Mouse (Mus musculus): ENCODE measurements around the gene Rpl3. TPM values are rescaled to one million over a fixed set of nuclear protein-coding genes. Genes with fewer than 3 reads are reported as not detected.

Gene Rpl3
- total RNA-seq, 2 experiments from 2014 or later, result 37.2 to 48.3 TPM

DNA sequence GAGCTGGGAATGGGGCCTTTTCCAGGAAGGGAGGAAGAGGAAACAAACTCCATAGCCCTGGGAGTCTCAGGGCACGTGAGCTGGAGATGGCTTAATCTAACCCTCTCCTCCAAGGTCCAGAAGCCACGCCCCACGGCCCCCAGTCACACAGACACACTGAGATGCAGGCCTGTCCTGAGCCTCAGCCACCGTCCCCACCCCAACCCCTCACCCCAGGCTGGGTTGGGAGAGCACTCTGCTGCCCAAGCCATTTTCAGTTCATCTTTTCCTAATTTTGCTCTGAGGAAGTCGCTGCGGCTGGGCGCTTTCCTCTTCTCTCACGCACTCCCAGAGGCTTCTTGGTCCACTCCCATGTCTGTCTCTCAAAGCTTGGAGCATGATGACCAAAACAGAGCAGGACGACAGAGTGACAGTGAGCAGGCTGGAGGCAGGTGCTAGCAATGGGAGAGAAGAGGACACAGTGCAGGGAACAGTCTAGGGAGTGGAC is 19.7 kb downstream of the Rpl3 start:
- no peak for DNase-seq (ENCODE audit: low spot score)

DNA sequence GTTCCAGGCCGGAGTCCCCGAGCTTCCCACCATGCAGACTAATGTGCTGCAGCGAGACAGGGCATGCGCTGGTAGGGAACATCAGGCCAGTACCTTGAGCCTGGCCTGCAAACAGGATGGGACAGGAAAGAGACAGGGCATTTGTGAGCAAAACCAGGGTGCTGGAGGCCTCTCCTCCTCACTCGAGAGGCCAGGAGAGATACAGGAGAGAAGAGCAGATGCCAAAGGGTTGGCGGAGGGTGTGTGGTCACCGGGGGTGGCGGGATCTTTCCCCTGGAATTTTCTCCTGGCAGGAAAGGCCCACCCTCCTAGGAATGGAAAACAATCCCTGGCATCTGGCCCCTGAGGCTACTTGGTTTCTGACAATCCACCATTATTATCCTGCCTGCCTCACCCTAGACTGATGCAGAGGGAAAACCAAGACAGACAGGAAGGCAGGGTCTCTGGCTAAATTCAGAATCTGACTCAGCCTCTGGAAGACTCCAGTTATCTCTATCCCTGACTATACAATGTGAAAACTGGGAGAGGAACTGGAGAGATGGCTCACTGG is 21.5 kb downstream of the Rpl3 start:
- DNase-seq (ENCODE audit: low spot score), result no peak

DNA sequence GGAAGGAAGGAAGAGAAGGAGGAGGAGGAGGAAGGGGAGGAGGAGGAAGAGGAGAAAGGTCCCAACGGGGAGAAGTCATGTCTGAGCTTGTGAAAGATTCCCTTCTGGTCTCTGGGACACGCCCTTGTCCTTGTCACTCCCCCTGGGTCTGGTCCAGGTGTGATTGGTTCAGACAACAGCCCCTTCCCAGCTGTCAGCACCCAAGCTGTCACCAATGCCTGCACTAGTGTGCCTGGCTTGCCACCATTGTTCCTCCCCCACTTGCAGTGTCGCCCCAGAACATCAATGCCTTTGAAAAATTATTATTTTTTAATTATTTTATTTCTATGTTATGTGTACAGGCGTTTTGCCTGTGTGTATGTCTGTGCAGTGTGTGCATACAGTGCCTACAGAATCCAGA is 22.5 kb downstream of the Rpl3 start:
- no peak for DNase-seq (ENCODE audit: low spot score)

DNA sequence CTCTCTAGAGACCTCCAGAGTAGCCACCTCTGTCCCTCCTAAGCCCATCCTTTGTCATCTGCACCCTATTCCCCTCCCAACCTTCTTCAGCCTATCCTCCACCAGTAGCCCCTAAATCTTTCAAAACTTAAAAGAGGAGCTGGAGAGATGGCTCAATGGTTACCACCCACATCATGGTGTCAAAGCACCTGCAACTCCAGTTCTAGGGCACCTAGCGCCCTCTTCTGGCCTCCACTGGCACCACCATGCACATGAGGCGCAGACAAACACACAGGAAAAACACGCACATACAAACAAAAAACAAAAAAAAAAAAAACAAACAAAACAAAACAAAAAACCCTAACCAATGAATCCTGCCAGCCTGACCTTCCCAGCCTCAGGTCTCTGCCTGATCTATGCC is 25.1 kb downstream of the Rpl3 start:
- no peak for DNase-seq (ENCODE audit: low spot score)

DNA sequence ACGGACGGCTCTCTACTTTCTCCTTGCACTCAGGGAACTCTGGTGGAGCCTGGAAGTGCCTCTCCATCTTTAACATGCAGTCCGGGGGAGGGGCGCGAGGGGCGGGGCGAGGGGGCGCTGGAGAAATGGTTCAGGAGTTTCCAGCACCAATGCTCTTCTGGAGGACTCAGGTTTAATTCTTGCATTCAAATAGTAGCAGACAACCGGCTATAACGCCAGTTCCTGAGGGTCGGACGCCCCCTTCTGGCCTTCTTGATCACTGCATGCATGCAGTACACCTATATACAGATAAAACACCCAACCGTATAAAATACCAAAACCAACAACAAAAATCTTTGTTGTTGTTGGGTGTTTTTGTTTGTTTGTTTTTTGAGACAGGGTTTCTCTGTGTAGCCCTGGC is 26.3 kb downstream of the Rpl3 start:
- DNase-seq (ENCODE audit: low spot score), result peak; percentile 26

DNA sequence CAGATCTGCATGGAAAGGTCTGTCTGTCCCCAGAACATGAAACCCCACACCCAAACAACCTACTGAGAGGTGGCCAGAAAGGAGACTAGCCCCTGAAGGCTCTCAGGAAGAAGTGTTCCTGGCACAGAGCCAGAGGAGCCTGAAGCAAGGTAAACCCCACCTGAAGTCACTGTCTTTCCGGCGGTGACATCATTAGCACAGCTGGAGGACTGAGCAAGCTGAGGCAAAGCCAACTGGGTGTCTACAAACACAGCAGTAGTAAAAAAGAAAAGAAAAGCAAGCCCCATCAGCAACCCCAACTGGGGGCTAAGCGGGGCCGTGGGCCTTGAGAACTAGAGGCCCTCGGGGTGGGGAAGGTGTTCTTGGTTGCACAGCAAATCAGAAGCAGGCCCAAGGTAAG is 26.7 kb downstream of the Rpl3 start:
- no peak for DNase-seq (ENCODE audit: low spot score)

DNA sequence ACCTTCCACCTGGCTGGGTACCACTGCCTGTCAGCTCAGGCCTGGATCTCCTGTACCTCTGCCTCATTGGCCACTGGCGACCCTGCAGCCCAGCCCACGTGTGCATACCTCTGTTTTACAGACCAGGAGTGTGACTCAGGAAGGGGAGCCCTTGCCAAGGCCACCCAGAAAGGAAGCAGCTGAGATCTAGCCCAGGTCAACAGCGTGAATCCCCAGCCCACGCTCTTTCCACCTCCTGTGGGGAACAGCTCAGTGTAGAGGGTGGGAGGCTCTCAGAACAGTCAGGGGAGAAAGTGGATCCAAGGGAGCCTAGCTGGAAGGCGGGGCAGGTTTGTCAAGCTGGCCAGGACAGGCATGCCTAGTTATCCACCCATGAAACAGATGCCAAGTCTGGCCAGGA is 28.8 kb downstream of the Rpl3 start:
- DNase-seq (ENCODE audit: low spot score), result no peak

DNA sequence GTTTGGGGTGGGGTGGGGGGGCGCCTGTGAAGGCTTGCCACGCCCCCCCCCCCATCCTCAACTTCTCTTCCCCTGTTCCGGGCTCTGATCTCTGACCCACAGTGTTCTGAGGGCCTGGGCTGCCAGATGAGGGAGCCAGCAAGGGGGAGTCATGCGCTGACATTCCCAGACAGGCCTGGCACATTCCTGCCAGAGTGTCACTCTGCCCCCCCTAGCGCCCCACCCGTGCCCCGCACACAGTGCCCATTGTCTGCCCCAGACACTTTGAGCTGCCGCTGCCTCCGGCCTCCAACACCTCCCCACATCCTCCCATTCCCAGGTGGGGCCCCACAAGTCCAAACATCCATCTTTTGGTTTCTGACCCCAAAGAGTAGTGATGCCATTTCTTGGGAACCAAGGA is 29.3 kb downstream of the Rpl3 start:
- no peak for DNase-seq (ENCODE audit: low spot score)

DNA sequence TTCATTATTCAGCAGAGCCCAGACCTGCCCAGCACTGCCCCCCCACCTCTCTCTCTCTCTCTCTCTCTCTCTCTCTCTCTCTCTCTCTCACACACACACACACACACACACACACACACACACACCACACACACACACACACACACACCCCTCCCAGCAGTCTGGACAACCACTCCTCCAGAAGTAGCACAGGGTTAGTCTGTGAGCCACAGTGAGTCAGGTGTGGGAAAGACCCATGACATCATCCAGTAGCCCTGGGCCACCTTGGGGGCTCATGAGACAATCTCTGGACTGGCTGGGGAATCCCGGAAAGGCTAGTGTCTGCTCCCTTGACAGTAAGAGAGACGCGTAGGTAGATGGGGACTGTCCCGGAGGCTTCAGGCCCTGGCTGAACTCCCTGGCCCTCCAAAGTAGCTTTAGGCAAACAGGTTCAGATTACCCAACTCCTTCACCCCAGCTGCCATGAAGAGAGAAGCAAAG is 30.6 kb downstream of the Rpl3 start:
- no peak for DNase-seq (ENCODE audit: low spot score)

DNA sequence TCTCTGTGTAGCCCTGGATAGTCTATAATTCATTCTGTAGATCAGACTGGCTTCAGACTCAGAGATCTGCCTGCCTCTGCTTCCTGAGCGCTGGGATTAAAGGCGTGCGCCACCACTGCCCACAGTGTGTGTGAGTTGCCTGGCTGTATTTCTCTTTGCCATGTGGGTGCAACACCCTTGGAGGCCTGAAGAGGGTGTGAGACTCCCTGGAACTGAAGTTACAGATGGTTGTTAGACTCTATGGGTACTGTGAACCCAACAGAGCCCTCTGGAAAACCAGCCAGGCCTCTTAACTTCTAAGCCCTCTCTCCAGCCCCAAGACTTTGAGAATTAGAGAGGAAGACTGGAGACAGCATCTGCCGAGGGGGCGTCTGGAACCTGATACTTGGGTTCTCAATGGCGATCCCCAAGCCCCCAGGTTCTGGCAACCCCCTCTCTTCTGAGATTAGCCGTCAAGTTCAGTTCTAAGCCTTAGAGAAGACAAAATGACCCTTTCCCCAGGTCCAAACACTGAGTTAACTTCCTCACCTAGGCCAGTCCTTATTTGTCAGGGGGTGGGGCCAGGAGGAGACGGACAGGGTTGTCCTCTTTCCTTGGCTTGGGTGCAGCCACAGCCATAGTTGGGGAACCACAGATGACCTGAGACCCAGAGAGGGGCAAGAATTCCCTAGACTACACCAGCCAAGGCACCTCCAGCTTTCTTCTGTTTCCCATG is 31.2 kb downstream of the Rpl3 start:
- no peak for DNase-seq (ENCODE audit: low spot score)

DNA sequence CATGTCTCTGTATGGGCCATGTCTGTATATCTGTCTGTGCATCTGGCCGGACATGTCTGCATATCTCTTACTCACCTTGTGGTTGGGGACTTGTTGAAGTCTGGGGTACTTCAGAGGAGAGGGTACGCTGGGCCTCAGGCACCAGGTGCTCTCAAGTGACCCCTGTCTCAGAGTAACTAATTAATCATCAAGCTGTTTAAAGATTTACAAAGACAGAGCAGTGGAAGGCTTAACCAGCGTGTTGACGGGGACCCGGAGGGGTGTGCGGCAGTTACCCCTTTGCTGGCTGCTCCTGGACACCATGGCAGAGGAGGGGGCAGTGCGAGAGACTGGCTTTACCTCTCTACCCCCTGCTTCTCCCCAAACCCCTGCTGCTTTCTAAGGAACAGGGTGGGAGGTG is 32.1 kb downstream of the Rpl3 start:
- DNase-seq (ENCODE audit: low spot score), result no peak

DNA sequence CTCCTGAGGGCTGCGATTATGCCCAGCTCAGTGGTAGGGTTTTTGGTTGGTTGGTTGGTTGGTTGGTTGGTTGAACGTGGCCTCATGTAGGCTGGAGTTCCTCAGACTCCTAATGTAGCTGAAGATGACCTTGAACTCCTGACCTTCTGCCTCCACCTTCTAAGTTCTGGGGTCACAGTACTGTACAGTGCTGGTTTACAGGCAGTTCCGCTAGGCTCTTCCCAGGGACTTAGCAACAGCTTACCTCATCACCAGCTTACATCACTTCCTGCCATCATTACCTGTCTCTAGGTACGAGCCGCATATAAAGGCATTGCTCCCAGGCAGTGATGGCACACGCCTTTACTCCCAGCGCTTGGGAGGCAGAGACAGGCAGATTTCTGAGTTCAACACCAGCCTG is 33.5 kb downstream of the Rpl3 start:
- no peak for DNase-seq (ENCODE audit: low spot score)

DNA sequence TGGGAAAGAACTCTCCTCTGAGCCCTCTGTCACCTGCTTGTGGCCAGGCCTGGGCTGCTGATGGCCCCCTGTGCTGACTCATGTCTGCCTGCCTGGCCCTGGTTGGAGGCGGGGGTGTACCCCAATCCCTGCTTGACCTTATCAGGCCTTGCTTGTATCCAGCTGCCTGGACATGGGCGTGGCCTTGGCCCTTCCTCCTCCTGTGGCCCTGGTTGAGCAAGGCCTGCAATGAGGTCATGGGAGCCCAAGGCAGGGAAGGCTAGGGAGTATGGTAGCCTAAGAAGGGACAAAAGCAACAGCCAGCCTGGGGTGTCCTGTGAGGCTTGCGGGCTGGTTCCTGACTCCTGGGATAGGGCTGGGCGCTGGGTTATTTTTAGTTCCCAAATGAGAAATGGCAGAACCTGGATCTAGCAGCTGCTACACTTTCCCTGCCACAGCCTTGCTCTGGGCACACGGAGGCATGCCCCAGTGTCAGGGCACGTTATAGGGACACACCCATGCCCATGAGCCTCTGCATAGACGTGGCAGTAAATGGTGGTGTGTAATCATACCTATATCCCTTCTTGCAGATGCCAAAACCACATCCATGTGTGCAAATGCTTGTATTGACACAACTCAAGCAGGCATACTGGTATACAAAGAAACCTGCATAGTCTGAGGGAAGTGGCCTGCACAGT is 37.5 kb downstream of the Rpl3 start:
- DNase-seq (ENCODE audit: low spot score), result peak; percentile 68

DNA sequence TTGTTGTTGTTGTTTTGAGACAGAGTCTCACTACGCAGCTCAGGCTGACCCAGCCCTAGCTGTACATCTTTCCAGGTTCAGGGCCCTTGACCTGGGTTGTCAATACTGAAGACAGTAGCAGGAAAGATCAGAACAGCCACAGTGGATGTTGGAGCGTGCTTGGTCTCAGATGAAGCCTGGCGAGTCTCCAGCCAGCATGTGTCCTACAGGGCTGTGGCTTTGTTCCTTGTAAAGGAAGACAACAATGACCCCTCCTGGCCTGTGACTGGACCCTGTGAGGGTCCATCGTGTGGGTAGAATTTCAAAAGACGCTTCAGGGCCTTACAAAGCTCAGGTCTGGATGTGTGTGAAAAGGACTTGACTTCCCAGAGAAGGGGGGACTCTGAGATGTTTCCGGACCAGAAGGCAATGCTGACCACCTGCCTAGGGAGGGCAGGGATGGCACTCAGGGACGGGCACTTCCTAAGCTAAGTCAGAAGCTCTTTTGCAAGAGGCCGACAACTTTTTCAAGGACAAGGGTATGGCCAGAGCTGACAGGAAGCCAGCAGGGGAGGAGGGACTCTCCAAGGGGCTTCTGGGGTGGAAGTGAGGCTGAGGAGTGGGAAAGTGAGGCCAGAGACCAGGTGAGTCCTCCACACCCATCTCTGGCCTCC is 38.2 kb downstream of the Rpl3 start:
- no peak for DNase-seq (ENCODE audit: low spot score)

DNA sequence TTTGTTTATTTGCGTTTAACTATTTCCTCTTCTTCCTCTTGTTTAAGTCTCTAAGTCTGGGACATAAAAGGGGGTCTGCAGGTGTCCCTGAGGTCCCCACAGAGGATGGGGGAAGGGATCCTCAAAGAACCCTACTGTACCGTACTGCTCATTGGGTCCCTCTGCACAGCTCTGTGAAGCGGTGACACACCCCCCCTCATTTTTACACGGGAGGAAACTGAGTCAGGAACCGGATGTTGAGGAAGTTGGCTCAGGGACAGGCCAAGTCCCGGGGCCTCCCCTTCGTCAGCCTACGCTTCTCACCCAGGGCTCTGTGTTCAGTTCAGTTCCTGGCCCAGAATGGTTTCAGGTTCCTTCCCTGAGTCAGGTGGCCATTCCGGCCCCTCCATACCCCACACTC is 39.9 kb downstream of the Rpl3 start:
- no peak for DNase-seq (ENCODE audit: low spot score)

DNA sequence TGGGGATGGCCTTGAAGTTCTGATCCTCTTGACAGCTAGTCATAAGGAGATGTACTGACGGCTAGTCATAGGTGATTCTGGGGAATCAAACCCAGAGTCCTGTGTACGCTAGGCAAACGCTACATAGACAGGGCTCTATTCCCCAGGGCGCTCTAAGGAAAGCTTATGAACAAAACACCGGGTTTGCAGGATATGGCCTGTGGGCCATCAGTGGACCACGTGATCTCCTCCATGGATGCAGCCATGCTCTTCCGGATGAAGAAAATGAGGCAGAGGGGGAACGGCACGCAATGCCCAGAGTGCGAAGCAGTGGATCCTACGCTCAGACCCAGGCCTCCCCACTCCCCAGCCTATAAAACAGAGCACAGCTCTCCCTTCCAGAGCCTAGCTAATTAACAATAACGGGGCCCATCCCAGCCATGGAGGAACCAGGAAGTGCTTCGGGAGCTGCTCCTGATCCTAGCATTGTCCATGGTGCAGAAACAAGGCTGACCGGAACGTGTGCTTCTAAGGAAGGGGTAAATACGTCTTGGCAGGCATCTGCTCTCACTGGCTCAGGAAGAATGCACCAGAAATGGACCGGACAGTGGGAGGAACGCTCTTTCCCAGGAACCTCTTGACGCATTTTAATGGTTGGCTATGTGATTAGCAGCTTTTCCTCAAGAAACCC is 40.4 kb downstream of the Rpl3 start:
- DNase-seq (ENCODE audit: low spot score), result no peak

DNA sequence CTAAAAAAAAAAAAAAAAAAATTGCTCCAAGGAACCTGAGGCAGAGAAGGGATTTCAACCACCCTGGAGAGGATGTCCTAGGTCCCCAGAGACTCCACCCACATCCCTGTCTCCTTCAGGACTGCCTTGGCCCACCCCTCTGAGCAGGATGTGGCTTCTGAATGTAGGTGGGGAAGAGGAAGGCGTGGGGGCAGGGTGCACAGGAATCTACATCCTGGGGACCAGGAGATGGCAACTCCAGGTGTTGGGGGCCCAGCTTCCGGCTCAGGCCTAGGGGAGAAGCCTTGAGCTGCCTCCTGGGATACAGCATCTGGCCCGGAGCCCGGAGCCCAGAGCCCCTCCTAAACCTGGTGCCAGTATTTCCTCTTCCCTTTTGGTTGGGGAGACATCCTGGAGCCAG is 41.6 kb downstream of the Rpl3 start:
- DNase-seq (ENCODE audit: low spot score), result peak; percentile 30

DNA sequence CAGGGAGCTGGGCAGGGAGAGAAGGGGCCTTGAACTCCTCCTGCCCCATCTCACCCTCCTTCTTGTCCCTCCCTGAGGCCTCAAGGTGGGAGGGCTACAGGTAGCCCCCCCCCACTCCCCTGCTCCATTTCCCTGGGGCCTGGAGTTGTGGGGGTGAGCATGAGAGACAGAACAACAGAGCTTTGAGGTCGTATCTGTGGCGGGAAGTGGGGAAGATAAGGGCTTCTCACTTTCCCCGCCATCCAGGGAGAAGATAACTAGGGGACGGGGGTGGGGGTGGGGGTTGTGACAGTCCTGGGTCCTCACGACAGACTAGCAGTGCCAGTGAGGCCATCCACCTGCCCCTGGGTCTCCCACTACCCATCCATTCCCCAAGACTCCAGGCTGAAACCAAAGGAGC is 43.7 kb downstream of the Rpl3 start:
- no peak for DNase-seq (ENCODE audit: low spot score)

DNA sequence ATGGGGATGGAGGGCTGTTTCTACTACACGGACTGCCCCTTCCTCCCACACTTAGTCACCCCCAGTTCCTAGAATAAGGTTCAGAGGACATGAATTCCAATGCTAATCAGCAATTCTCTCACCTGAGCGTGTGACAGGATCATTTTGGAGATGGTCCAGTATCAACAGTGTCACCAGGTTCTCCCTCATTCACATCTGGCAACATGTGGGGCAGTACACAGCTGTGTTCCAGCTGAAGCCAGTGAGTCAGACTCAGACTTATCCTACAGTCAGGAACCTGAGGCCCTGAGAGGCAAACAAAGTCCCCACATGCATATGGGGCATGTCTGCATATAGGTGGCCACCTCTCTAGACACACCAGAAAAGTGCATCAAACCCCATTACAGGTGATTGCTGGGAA is 44.4 kb downstream of the Rpl3 start:
- no peak for DNase-seq (ENCODE audit: low spot score)

DNA sequence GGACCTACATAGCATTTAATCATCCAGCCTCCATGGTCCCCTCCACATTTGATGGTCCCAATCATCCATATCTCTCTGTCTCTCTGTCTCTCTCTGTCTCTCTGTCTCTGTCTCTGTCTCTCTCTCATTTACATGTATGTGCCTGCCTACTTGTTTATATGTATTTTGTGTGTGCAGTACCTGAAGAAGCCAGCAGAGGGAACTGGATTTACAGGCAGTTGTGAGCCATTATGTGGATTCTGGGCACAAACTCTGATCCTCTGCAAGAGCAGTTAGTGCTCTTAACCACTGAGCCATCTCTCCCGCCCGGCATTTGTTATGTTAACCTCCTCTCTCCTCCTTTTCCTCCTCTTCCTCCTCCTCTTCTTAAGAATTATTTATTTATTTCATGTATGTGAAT is 45.9 kb downstream of the Rpl3 start:
- DNase-seq (ENCODE audit: low spot score), result no peak

DNA sequence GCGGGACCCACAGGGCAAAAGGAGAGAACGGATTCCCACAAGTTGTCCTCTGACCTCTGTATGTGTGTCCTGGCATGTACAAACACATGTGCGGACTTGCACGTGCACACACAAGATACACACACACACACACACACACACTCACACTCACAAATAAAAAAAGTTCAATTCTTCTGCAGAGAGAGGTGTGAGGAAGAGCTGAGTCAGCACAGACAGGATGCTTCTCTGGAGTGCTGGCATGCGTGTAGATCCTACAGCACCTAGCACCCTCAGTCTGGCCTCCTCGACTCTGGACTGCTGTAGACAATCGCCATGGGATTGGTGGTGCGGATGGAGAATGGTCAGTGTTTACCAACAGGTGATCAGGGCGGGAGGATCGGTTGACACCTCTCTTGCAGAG is 47.4 kb downstream of the Rpl3 start:
- no peak for DNase-seq (ENCODE audit: low spot score)

DNA sequence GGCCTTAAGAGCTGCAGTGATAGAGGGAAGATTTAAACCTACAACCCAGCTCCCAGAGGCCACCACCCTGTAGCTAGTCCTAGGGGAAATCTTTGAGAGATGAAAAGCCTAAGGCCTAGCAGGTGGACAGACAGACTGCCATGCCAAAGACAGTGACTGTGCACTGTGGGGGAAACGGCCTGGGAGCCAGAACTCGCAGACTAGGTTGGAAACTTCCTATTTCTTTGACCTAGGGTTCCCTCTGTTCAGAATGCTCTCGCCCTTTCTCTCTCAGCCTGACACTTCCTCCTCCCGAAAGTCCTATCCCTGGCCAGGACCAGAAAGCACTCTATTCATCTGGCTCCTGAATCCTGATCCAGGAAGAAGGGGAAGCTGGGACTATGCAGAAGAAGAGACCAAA is 49.5 kb downstream of the Rpl3 start:
- no peak for DNase-seq (ENCODE audit: low spot score)

Data from gastrocnemius, adult 18-20 months (tissue).